Mouse (Mus musculus) kidney, embryonic 14.5 days (tissue): ENCODE measurements at regions not wholly inside any gene's neighbourhood (a gene's known extent, or its start where the extent isn't known, plus 50 kb on each side); places are given as distances from the start of the nearest gene placed in this dataset.

Source experiments
- ATAC-seq: fragments of 200-750 bp; cut with Nextera tagmentation; 2 replicates; pipeline ENCODE4 v1.8.0; 2017; ENCODE audit warnings: moderate number of reproducible peaks, mild to moderate bottlenecking, moderate TSS enrichment, moderate library complexity; ENCODE audit not compliant: low FRiP score, low TSS enrichment
- H3K27ac ChIP-seq: fragments of 300-500 bp; sonication (generic); 2 replicates; pipeline ENCODE4 v1.5.1; 2014; ENCODE audit warnings: low read depth, mild to moderate bottlenecking, low read length, moderate library complexity, mixed read lengths
- H3K27me3 ChIP-seq: fragments of 300-500 bp; sonication (generic); 2 replicates; pipeline ENCODE4 v1.6.1; 2014; ENCODE audit warnings: mild to moderate bottlenecking, low read length; ENCODE audit not compliant: control insufficient read depth, insufficient read depth
- H3K36me3 ChIP-seq: fragments of 300-500 bp; sonication (generic); 2 replicates; pipeline ENCODE4 v1.6.1; 2014; ENCODE audit warnings: low read length, mixed read lengths; ENCODE audit not compliant: control insufficient read depth, insufficient read depth
- H3K4me1 ChIP-seq: fragments of 300-500 bp; sonication (generic); 2 replicates; pipeline ENCODE4 v1.6.1; 2014; ENCODE audit warnings: low read length, mixed read lengths; ENCODE audit not compliant: control insufficient read depth, insufficient read depth
- H3K4me2 ChIP-seq: fragments of 300-500 bp; sonication (generic); replicated peaks from 2 replicates; pipeline ENCODE4 v1.6.1; 2014; ENCODE audit warnings: low read depth, mild to moderate bottlenecking, low read length
- H3K4me3 ChIP-seq: fragments of 300-500 bp; sonication (generic); 2 replicates; pipeline ENCODE4 v1.5.1; 2014; ENCODE audit warnings: mild to moderate bottlenecking, low read length
- H3K9ac ChIP-seq: fragments of 300-500 bp; sonication (generic); 2 replicates; pipeline ENCODE4 v1.6.1; 2014; ENCODE audit warnings: low read depth, mild to moderate bottlenecking, low read length, moderate library complexity
- H3K9me3 ChIP-seq: fragments of 300-500 bp; sonication (generic); 2 replicates; pipeline ENCODE4 v1.6.1; 2016; ENCODE audit warnings: low read length; ENCODE audit not compliant: control insufficient read depth
- WGBS: fragments of 180-500 bp; shearing (Covaris S2); extraction: QIAGEN DNeasy Blood & Tissue Kit; methylation state at CpG from one replicate; pipeline ENCODE4 v1.1.7; 2014; 5-methylcytosine and 5-hydroxymethylcytosine counted together

DNA sequence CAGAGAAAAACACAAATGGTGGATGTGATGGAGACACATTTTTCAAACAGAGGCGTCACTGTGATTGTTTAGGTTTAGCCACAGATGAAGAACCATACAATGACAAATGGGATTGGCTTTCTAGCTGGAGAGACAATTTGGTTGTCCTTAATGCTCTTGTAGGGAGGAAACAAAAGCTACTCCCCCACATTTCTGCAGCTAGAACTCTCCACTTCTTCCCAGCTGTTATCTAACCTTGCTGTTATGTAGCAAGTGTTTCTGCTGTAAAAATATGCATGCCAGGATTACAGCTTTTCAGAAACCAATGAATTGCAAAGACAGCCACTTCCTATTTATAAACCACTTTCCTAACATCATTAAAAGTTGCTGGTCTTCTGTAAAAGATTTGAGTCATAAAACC lies 309.2 kb upstream of the Etaa1 start:
- Histone ChIP-seq H3K4me1 (no peaks in the 10 kb centered on the region), H3K4me2 (no peak overlapping the region), H3K4me3 (no peak overlapping the region), H3K36me3 (no peaks in the 10 kb centered on the region), H3K27ac (no peak overlapping the region), H3K9ac (no peak overlapping the region), H3K27me3 (no peaks in the 10 kb centered on the region), H3K9me3 (no peaks in the 10 kb centered on the region)
- WGBS: 27% methylated on average over 1 of the region's 1 CpGs
- no peak for ATAC-seq

DNA sequence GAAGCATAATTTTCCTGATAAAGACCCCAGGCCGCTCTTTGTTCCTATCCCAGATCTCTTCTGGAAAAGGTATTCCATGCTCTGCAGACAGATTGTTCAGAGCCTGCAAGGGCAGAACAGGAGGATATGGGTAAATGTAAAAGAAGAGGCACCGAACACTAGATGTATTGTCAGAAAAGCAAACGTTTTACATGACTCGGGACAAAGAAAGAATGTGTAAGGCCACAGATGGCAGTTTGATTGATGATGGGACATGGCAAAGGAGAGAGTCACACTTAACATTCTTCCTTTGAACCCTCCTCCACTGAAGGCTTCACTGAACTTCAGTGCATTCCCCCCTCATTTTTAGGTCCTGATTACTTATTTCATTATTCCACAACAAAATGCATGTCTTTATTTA lies 295.6 kb upstream of the Etaa1 start:
- Histone ChIP-seq H3K9me3 (no peaks in the 10 kb centered on the region), H3K27me3 (no peaks in the 10 kb centered on the region), H3K9ac (no peak overlapping the region), H3K4me2 (no peak overlapping the region), H3K4me1 (no peaks in the 10 kb centered on the region), H3K36me3 (no peaks in the 10 kb centered on the region), H3K4me3 (no peak overlapping the region), H3K27ac (no peak overlapping the region)
- no peak for ATAC-seq
- WGBS: 27% methylated on average over 4 of the region's 4 CpGs

DNA sequence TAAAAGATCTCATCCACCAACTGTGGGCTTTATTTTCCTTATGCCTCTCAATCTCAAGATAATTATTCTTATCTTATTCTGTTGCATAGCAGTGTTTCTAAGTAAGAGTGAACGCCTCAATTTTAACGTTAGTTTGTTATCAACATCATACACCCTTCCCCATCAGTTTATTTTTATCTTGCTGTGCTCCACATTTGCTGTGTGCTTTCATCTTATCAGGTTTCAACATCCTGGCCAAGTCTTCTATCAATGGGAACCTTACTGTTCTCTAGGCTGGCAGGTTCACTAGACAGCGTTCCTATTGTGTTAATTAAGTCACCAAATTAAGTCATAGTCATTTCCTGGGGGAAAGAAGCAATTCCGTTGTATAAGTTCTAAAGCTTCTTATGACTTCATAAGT lies 263.1 kb upstream of the Etaa1 start:
- Histone ChIP-seq H3K27ac (no peak overlapping the region), H3K27me3 (no peaks in the 10 kb centered on the region), H3K4me2 (no peak overlapping the region), H3K36me3 (no peaks in the 10 kb centered on the region), H3K9ac (no peak overlapping the region), H3K4me1 (no peaks in the 10 kb centered on the region), H3K9me3 (no peaks in the 10 kb centered on the region), H3K4me3 (no peak overlapping the region)
- no peak for ATAC-seq
- whole genome bisulfite sequencing: 74% methylated on average over 4 of the region's 4 CpGs

DNA sequence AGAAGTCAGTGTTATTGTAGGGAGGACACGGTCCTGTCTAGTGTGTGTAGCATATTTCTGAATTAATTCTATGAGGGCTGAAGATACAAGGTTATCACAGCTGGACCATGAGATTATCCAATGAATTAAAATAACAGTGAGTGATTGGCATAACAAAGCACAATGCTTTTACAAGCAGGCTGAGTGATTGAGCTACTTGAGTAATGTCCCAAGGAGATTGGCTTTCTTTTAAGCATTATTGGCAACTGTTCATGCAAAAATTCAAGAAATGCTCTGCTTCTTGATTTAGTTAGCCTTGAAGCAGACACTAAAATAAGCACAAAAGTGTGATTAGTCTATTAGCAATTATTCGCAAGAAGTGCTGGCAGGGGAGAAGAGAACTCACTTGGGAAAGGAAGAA lies 219.4 kb upstream of the Etaa1 start:
- ATAC-seq: no peak
- Histone ChIP-seq H3K4me1 (no peaks in the 10 kb centered on the region), H3K4me2 (no peak overlapping the region), H3K36me3 (no peaks in the 10 kb centered on the region), H3K4me3 (no peak overlapping the region), H3K27me3 (no peaks in the 10 kb centered on the region), H3K27ac (no peak overlapping the region), H3K9me3 (no peaks in the 10 kb centered on the region), H3K9ac (no peak overlapping the region)
- WGBS: 78% methylated on average over 2 of the region's 2 CpGs

DNA sequence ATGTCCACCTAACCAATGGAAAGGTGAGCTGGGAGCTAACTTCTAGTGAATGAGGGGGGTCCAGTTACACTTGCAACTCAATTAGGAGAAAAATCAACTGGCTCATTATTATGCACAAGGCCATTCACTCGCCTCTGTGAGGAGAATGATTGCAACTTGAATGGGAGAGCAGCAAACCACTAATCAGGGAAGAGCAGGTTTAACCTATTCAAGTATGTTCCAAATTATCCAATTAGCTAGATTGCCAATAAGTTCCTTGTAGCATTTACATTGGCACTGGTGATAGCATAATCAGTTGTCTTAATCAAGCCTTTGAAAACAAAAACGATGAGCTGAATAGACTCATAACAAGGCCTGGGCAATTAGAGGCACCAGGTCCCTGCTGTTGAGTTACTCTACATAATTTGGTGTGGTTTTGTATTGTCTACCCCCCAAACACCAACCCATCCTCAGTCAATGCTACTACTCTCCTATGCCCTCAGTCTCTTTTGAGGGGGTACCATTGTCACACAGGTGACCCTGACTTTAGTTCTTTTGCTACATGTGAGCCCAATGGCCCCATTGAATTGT lies 217.6 kb upstream of the Etaa1 start:
- H3K36me3 ChIP-seq: no peaks in the 10 kb centered on the region
- 61% methylated on average over 2 of the region's 2 CpGs for WGBS
- H3K9ac ChIP-seq: no peak overlapping the region
- no peaks in the 10 kb centered on the region for H3K4me1 ChIP-seq
- ATAC-seq: no peak
- H3K27ac ChIP-seq: no peak overlapping the region
- no peak overlapping the region for H3K4me2 ChIP-seq
- no peak overlapping the region for H3K4me3 ChIP-seq
- H3K27me3 ChIP-seq: no peaks in the 10 kb centered on the region
- no peaks in the 10 kb centered on the region for H3K9me3 ChIP-seq

DNA sequence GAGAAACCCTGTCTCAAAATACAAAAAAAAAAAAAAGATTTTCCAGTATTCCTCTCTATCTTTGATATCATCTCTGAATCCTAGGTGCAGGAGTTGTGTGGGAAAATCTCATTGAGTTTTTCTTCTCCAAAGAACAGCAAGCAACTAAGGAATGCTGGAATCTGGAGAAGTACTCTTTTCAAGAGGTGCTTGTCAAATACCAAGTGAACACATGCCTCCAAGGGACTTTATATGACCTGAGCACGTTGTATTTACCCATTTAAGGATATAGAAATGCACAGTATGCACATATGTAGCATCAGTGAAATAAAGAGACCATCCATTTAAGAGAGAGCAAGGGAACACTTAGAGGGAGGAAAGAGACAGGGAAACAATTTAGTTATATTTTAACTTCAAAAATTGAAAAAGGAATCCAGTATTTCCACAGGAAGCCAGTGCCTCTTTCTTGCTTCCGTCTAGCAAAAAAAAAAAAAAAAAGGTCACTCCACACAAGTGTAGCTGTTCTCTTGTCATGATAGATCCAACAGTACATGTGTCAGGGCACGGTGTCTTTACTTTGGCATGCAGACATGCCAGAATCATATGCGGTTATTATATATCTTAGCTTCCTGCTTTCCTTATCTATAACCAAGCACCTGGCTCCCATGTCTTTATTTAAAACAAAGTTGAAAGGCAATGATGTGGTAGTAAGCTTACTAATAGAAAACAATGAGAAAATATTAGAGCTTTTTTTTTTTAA lies 212.1 kb upstream of the Etaa1 start:
- no peaks in the 10 kb centered on the region for H3K27me3 ChIP-seq
- 80% methylated on average over 4 of the region's 4 CpGs for WGBS
- no peak overlapping the region for H3K9ac ChIP-seq
- no peaks in the 10 kb centered on the region for H3K9me3 ChIP-seq
- no peak for ATAC-seq
- no peaks in the 10 kb centered on the region for H3K4me1 ChIP-seq
- no peak overlapping the region for H3K4me3 ChIP-seq
- no peak overlapping the region for H3K4me2 ChIP-seq
- no peaks in the 10 kb centered on the region for H3K36me3 ChIP-seq
- H3K27ac ChIP-seq: no peak overlapping the region

DNA sequence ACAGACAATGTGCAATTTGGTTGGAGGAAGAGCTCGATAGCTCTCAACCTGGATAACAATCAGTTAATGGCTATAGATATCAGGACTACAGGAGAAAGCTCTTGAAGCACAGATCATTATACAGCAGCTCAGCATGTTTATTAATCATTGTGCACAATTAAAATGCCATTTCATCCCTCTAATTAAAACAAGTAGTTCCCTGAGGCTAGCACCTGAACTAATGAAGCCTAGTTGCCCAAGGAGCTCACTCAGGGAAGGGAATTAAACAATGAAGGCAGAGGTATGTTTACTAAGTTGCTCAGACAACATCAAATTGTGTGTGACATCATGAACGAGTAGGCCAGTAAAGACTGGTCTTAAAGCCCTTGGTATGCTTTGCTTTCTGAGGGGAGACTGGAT lies 210.3 kb upstream of the Etaa1 start:
- H3K4me3 ChIP-seq: no peak overlapping the region
- H3K27me3 ChIP-seq: no peaks in the 10 kb centered on the region
- 74% methylated on average over 2 of the region's 2 CpGs for WGBS
- no peaks in the 10 kb centered on the region for H3K36me3 ChIP-seq
- no peak overlapping the region for H3K4me2 ChIP-seq
- H3K9ac ChIP-seq: no peak overlapping the region
- no peaks in the 10 kb centered on the region for H3K9me3 ChIP-seq
- no peak overlapping the region for H3K27ac ChIP-seq
- no peak for ATAC-seq
- no peaks in the 10 kb centered on the region for H3K4me1 ChIP-seq

DNA sequence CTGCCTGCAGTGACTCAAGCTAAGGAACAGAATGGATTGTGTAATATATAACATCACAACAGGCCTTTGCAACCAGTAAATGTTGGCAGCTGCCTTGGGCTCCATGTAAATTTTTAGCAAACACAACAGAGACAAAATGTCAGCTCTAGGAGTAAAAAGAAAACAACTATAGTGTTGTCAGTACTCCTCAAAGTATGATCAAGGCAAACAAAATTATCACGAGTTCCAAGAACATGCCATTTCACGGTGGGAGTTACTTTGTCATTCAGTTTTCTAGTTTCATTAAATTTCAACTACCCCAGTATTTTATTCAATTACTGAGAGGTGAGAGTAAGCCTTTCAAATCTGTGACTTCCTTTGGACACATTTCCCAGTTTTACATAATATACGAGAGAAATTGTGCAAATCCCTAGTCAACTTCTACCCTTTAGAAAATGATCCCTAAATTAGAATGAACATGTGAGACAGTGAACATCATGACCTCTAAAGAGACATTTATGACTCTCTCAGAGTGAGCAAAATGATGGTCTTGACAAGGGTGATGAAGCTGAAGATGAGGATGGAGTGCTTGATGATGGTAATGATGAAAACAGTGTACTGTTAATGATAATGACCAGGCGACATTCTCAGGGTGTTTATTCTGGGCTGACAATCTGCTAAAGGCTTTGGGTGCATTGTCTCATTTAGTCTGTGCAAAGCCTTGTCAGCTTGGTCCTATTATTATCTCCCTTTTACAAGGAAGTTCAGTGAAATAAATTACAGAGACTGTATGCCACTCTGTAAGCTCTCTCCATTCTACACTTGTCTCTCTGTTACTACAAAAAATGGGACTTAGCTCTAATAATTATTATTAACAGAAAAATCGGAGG lies 209.7 kb upstream of the Etaa1 start:
- H3K4me3 ChIP-seq: no peak overlapping the region
- no peak overlapping the region for H3K4me2 ChIP-seq
- H3K9ac ChIP-seq: no peak overlapping the region
- H3K27me3 ChIP-seq: no peaks in the 10 kb centered on the region
- ATAC-seq: no peak
- H3K9me3 ChIP-seq: no peaks in the 10 kb centered on the region
- H3K4me1 ChIP-seq: no peaks in the 10 kb centered on the region
- no peak overlapping the region for H3K27ac ChIP-seq
- H3K36me3 ChIP-seq: no peaks in the 10 kb centered on the region
- 87% methylated on average over 5 of the region's 5 CpGs for WGBS

DNA sequence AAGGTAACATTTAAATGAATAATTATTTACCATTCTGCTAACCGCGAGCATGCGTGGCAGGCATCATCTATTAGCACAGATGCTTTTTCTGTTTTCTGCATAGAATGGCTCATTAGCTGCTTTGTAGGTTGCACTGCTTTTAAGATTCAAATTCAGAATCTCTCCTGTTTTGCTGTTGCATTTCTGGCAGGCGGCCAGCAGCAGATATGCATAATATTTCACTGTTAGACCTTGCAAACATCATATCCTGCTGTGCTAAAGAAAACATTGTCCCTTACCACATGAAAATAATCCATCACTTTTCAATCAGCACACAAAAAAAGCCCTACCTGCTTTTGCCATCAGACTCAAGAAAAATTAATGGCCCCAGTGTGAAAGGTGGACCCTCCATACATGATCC lies 202.8 kb upstream of the Etaa1 start:
- Histone ChIP-seq H3K27ac (no peak overlapping the region), H3K27me3 (no peaks in the 10 kb centered on the region), H3K4me2 (no peak overlapping the region), H3K9me3 (no peaks in the 10 kb centered on the region), H3K36me3 (no peaks in the 10 kb centered on the region), H3K4me3 (no peak overlapping the region), H3K4me1 (no peaks in the 10 kb centered on the region), H3K9ac (no peak overlapping the region)
- ATAC-seq: no peak
- 70% methylated on average over 4 of the region's 4 CpGs for WGBS
